Mouse (Mus musculus) limb, embryonic 12.5 days (tissue): ENCODE measurements around the gene Gm21317. TPM values are rescaled to one million over a fixed set of nuclear protein-coding genes. Genes with fewer than 3 reads are reported as not detected.
"Not testable (repeated sequence)": the region's sequence is repeated elsewhere in the genome, so short reads cannot be mapped to it uniquely, and the experiment has no call there.

Source experiments
- ATAC-seq: fragments of 200-750 bp; cut with Nextera tagmentation; 2 replicates; pipeline ENCODE4 v1.8.0; 2017; ENCODE audit warnings: low read depth, moderate TSS enrichment; ENCODE audit not compliant: insufficient number of reproducible peaks, insufficient read depth, low FRiP score, low TSS enrichment
- H3K27ac ChIP-seq: fragments of 300-500 bp; sonication (generic); 2 replicates; pipeline ENCODE4 v1.5.1; 2016; ENCODE audit warnings: mild to moderate bottlenecking, moderate library complexity
- H3K27me3 ChIP-seq: fragments of 300-500 bp; sonication (generic); 2 replicates; pipeline ENCODE4 v1.6.1; 2016; ENCODE audit warnings: mild to moderate bottlenecking, moderate library complexity
- H3K36me3 ChIP-seq: fragments of 300-500 bp; sonication (generic); 2 replicates; pipeline ENCODE4 v1.6.1; 2016; ENCODE audit warnings: mild to moderate bottlenecking, moderate library complexity
- H3K4me1 ChIP-seq: fragments of 300-500 bp; sonication (generic); replicated peaks from 2 replicates; pipeline ENCODE4 v1.6.1; 2016
- H3K4me2 ChIP-seq: fragments of 300-500 bp; sonication (generic); 2 replicates; pipeline ENCODE4 v1.6.1; 2016; ENCODE audit warnings: mild to moderate bottlenecking, moderate library complexity
- H3K4me3 ChIP-seq: fragments of 300-500 bp; sonication (generic); replicated peaks from 2 replicates; pipeline ENCODE4 v1.5.1; 2016; ENCODE audit warnings: mild to moderate bottlenecking
- H3K9ac ChIP-seq: fragments of 300-500 bp; sonication (generic); replicated peaks from 2 replicates; pipeline ENCODE4 v1.6.1; 2016; ENCODE audit warnings: mild to moderate bottlenecking, moderate library complexity
- H3K9me3 ChIP-seq: fragments of 300-500 bp; sonication (generic); 2 replicates; pipeline ENCODE4 v1.6.1; 2016; ENCODE audit warnings: mild to moderate bottlenecking, moderate library complexity
- WGBS: fragments of 180-500 bp; shearing (Covaris S2); methylation state at CpG from one replicate; pipeline ENCODE4 v1.1.7; 2016; 5-methylcytosine and 5-hydroxymethylcytosine counted together
- polyA plus RNA-seq: library from polyadenylated mRNA; unstranded; fragments of >200 nt; fragmentation: Nextera tagmentation; extraction: Ambion mirVana; gene quantifications from 2 replicates; pipeline ENCODE4 v1.2.1, GENCODE M21; 2016

Gm21317 gene
- polyA plus RNA-seq = not detected in 2 replicates

DNA sequence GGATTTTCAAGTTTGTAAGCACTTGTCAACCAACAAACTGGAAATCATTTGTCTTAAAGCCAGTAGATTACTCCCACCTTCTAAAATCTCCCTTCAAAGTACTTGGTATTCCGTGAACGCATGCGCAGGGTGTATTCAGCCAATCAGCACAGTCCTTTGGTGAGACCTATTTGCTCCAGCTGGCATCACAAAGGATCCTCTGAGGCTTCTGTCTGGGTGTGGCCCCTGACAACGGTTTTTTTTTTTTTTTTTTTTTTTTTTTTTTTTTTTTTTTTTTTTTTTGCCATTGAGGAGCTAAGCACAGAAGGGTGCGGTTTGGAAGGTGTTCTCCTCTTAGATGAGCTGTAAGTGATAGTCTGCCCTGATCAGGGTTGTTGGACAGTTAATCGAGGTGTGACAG is at the start of gene Gm21317:
TSS of gene Gm21317 (plus strand) at position 301 of the 400 bp plus-strand sequence.
- not testable (repeated sequence) for H3K9ac ChIP-seq, H3K27me3 ChIP-seq, H3K27ac ChIP-seq, H3K4me3 ChIP-seq, H3K9me3 ChIP-seq, H3K36me3 ChIP-seq, H3K4me1 ChIP-seq, H3K4me2 ChIP-seq, ATAC-seq
- no CpG with 5 or more reads among the region's 6 CpGs for WGBS
